Mouse (Mus musculus): ENCODE results near the gene Rbms1.
A peak's percentile ranks its signal among the peaks of the same experiment; 100 is the strongest.

Gene Rbms1

DNA sequence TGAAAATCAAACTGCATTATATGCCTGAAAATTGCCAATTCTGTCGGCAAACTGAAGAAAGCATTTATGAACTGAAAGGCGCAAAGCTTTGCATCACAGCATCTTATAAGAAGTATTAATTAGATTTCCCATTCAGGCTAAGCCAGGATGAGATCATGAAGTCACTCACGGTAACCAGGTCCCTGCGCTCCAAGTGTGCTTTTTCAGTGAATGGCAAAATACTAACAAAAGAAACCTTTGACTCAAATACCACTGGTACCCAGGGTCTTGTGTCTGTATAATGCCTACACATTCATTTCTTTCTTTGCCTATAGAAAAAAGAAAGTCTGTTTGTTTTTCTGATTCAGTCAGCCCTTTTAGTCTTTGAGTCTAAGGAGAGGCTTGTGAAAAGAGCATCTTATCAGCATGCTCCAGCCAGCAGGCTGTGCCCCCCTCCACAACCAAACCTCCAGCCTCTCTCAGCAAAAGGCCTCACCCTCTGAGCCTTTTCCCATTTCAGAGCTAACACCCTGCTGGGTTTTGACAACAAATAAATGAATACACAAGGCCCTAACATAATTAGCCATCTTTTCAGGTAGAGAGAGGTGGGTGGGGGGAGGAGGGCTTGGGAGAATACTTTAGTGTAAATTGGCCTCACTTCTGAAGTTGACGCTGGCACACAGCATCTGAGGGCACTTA is 83.7 kb downstream of the Rbms1 start:
- DNase-seq (ENCODE audit: low spot score in 2 of 2): no peak

DNA sequence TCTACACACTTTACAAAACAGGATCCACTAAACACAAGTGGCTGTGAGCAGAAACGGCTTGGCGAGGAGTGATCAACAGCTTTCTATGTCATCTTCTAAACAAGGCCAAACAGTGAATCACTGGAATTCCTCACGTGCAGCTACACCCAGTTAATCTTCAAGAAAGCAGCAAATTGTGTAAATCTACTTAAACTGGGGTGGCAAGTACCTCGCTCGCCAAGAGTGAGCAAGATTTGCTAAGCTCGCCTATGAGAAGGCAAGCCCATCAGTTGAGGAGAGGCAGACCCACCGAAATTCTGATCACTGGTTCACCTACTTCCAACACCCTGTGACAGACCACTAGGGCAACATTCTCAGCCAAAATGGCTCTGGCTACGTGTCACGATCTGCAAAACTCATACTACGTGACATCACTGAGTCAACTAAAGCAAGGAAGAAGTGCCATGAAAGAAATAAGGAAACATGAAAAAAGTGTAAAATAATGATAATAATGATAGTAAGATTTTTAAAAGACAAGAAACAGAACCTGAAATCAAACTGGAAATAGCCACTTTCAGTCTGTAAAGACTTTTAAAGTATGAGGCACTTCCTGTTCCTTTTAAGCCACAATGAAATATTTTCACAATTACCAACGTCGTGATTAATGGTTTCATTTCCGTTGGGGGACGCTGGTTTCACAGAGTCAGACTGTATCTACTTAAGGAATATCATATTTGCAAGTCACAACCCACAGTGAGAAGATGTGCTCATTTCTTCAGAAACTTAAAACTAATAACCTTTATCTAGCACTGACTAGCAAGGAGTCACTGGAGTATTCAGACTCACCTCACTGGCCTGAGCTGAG is 85.2 kb downstream of the Rbms1 start:
- no peak for DNase-seq (ENCODE audit: low spot score in 2 of 2)

DNA sequence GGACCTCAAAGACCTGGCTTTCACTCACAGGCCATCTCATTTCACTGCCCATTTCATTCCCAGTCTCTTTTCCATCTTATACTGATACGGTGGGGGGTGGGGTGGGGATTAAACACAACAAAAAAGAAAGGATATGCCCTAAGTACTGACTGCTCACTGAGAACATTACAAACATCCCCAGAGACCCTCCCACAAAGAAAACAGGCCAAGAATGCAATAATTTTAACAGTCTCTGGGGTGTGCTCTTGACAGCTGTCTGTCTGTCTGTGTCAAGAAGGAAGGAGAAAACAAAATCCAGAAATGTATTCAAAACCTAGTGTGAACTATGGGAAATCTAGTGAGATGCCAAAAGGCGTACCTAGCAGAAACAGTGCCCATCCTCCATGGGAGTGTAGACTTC is 86.1 kb downstream of the Rbms1 start:
- no peak for DNase-seq (ENCODE audit: low spot score in 2 of 2)

DNA sequence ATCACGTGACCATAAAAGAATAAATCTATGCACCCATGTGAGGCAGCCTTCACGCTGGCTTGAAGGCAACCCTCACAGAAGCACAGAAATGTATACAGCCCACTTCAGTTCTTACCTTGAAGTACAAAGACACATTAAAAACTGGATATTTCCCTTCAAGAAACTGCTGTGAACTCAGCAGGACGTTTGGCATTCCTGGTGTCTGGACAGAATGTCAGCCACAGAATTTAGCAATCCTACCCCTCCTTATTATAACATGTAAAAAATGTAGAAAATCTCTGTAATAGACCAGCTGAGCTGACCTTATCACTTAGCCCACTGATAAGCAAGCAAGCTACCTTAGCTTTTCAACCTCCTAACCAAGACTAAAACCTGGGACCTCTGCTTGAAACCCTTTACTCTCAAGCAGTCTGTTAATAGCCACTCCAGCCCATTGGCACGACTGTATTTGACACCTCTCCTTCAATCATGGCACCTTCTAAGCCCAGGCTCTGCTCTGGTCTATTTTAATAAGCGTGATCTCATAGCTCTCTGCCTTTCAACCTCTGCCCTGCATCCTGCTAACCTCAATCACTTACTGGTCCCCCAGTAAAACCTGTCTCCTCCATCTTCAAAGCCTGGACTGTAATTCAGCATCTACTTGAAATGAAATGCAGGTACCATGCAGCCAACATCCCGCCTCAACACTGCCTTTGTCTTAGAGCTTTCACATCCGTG is 90.7 kb downstream of the Rbms1 start:
- no peak for DNase-seq (ENCODE audit: low spot score in 2 of 2)

DNA sequence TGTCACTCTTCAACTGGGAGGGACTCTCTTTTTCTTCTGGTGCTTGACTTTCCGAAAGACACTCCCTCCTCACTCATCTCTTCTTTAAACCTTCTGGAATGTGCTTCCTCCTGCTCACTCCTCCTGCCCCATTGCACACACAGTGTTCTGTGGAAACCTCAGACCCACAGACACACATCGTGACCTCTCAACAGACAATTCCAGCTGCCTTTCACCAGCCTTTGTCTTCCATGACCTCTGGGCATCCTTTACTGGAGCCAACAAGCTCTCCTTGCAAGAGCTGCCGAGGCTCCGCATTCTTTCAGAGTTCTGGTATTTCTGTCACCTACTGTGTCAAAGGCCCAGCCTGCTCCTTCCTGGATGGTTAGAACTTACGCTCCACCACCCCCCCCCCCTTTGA is 92.0 kb downstream of the Rbms1 start:
- DNase-seq (ENCODE audit: low spot score in 2 of 2): no peak

DNA sequence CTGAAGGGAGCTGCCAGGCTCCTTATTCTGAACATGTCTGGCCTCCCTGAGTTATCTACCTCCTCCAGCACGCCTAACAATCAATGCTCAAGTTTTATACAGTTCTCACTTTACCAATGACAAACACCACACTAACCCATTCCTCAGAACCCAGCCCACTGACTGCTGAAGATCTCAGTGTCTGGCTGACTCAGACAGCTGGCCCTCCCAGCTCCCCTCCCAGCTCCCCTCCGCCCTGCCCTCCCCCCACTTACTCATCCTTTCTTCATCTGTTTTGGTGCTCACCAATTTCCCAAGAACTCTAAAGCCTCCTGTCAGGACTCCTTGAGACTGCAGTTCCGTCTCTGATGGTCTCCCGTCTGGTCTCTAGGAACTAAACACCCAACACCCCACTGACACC is 92.5 kb downstream of the Rbms1 start:
- DNase-seq (ENCODE audit: low spot score in 2 of 2): no peak

DNA sequence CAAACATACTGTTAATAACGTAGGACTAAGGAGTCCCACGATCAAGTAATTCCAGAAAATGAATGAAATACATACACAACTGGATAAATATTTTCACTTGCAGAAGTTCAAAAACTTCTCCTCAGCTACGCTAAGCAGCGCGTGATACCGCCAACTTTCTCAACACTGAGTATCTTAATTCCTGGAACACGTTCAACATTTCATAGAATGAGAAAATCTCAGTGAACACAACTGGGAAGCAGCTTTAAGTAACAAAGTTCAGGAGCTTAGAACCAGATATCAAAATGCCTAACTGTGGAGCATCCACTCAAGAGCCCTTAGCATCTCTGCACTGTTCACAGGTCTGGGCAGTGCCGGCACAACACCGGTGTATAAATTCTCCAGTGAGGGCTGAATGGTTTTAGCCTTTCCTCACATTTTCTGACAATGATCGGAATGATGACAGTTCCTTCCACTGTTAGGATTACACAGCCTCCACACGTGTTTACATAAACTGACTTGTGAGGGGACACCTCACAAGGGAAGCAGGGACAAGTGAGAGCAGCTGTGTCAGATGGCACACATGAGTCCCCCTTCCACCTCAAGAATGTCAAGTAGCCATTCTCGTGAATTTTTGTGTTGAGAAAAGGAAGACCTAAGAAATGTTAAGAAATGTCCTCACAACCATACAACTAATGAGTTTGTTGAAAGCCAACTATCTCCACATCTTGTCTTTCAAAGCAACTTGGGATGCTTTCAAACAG is 93.8 kb downstream of the Rbms1 start:
- no peak for DNase-seq (ENCODE audit: low spot score in 2 of 2)

DNA sequence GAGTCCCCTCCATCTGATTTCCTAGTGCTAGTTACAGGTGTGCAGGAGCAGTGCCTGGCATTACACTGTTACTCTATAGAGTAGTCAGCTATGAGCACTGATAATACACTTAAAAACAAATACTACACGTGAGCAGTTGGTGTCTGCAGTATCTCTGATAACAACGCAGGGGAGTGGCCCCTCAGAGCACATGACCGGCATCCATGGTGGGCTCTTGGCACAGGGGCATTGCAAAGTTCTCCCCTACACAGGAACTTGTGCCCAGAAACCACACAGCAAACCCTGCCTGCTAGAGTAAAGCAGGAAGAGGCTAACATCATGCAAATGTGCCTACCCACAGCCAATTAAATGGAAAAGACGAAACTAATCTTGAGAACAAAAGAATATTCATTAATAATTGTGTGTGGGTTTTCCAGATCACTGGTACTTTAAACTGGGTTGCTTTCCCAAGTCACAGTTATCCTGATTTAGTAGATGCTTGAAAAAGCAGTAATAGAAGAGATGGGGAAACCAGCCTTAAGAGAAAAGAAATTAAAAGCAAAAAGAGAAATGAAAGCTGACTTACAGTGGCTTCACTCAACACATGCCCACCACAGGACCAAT is 94.8 kb downstream of the Rbms1 start:
- no peak for DNase-seq (ENCODE audit: low spot score in 2 of 2)

DNA sequence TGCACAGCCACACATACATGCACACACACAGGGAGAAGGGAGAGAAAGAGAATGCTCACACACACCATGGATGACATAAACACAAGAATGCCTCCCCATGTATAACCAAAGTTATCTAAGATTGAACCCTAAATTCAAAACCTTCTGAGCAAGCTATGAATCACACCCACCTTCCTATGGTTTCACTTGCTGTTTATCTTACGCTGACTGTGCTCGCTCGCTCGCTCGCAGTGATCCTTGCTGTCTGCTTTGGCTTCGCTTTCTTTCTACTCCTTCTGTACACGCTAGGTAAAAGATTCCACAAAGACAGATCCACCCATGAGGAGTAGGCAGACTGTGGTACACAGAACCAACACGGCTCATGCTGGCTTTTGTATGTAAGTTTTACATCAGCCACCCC is 95.7 kb downstream of the Rbms1 start:
- no peak for DNase-seq (ENCODE audit: low spot score in 2 of 2)

DNA sequence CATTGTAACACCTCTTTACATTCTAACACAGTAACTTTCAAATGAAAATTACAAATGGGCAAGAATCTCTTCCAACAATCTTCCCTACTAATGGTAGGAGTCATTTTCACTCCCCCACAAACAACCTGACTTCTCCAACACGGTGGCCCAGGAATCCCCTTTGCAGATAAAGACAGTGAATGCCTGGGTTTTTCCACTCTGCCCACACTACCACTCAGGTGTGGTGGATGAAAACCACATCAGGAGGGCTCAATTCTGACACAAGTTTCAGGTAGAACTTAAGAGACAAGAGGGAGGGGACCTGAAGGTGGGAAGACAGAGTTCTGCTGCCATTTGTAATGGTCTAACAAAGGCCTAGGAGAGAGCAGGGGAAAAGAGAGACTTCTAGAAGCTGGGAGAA is 97.1 kb downstream of the Rbms1 start:
- no peak for DNase-seq (ENCODE audit: low spot score in 2 of 2)

DNA sequence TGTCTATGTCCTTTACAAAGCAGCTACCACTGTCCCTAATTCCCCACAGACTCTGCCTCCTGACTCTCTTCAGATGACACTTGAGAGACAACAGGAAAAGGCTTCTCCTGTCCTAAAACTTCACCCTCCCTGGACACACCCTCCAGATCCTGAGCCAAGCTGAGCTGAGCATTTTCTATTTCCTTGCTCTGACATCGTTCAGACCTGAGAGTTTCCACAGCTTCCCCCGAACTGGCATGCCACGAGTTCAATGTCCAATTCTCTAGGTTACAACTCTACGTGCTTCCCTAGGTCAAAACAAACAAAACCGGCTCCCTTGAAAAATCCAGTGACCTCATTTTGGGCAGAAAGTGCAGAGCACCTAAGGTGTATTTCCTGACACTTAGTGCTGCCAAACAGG is 98.0 kb downstream of the Rbms1 start:
- no peak for DNase-seq (ENCODE audit: low spot score in 2 of 2)

DNA sequence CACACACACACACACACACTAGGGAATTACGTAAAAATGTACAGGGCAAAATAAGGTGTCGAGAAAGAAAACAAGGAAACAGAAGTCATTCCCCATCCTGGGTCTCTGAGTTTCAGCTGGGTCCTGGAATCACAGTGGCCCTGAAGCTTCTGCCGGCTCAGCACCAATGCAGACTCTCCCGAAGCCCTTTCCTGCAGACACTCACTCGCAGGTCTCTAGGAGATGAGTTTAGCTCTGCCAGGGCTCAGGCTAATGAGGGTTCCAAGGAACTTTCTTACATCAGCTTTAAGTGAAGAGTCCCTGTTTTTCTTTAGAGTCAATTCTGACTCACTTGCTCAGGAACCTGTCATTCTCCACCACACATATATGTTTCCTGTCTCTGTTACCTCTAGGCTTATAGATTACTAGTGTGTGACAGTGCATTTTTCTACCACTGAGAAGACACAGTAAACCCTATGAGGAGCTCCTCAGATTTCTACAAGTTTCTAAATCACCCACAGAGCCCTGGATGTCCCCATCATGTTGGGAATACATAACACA is 98.7 kb downstream of the Rbms1 start:
- DNase-seq (ENCODE audit: low spot score in 2 of 2): no peak

DNA sequence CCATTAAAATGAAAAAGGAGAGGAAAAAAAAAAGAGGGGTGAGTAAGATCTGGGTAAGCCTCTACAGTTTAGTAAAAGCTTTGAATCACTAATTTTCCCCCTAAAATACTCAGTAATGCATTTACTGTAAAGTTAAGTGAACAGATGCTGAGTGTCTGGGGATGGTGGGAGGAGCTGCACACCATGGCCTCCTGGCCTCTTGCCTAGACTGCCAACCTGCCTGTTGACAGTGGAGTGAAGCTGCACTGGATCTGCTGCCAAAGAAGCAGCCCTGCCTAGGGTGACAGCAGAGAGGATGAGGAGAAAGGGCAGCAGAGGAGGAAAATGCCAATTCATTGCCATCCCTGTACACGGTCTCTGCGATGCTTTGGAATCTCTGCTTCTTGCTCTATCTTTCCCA is 99.2 kb downstream of the Rbms1 start:
- peak; percentile 60 to 67 for DNase-seq (ENCODE audit: low spot score in 2 of 2)

DNA sequence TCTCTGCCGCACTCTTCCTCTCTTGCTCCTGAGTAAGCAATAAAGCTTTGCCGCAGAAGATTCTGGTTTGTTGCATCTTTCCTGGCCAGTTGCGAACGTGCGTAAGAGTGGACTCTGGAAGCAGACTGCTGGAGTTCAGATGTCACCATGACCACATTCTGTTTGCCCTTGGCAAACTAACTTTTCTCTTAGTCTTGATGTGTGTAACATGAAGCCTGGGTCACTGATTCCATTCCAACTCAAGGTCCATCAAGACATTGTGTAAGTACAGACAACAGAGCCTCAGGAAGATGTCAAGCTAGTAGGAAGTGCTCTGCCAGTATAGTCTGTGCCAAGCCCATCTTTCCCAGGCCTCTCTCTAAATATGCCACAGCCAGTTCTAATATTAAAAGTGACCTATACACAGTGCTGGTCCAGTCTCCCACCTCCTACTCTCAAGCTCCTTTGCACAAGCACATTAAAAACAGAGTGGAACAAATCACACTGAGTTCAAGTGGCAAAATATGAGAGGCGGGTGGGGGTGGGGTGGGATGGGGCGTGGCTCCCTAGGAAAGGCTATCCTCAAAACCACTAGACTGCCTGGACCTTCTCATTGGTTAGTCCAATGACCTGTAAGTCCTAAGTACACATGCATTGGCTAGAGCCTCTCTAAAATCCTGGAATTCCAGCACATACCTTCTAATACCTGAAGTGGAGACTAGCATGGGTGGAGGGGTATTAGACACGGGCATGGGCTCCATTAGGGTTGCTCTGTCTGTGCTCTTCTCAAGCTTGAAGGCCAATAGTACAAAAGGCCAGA is 99.9 kb downstream of the Rbms1 start:
- no peak for DNase-seq (ENCODE audit: low spot score in 2 of 2)

DNA sequence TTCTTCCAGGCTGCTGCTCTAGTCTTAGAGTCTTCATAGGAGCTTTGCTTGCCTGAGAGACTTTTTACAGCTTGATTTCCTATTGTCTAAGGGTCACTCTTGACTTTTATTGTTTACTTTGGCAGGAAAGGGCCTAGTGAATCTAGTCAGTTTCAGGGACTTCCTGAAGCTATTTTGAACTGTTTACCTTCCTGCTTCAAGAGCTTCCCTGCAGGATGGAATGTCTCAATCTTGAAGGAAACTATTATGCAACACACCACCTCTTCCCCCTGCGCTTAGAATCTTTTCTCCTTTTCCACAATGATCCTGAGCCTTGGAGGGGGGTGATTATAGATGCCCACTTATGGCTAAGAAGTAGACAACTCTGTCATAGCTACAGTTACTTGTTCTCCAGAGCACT is 104.9 kb downstream of the Rbms1 start:
- no peak for DNase-seq (ENCODE audit: low spot score in 2 of 2)

DNA sequence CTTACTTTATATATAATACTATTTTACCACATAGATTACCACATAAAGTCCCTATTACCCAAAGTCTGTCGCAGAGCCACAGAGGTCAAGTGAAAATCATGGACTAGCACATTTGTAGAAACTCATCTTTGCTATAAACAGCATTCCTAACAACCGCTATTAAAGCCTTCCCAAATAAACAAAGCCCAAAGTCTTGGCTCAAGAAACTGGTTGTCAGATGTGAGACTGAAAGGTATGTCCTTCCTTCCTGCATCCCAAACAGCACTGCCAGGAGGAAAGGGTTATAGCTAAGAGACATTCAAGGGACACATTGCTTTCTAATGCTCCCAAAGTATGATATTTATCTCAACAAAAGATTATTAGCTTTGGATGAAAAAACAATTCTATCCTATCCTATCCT is 106.9 kb downstream of the Rbms1 start:
- no peak for DNase-seq (ENCODE audit: low spot score in 2 of 2)

DNA sequence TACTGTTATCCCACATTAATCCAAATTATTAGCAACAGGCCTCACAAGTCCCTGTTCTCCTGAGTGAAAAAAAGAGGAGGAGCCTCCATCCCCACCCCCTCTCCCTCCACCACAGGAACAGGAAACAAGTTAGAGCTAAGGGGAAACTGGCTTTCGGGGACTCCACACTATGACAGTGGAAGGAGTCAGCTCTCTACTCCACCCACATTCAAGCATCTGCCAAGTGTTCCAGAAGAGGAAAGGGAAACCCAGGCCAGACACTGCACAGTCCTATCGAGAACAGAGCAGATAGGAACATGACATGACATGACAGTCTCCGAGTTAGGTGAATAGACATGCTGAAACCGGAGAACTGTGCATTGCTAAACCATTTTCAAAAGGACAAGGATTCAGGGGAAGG is 108.0 kb downstream of the Rbms1 start:
- DNase-seq (ENCODE audit: low spot score in 2 of 2): peak; percentile 26 to 41

DNA sequence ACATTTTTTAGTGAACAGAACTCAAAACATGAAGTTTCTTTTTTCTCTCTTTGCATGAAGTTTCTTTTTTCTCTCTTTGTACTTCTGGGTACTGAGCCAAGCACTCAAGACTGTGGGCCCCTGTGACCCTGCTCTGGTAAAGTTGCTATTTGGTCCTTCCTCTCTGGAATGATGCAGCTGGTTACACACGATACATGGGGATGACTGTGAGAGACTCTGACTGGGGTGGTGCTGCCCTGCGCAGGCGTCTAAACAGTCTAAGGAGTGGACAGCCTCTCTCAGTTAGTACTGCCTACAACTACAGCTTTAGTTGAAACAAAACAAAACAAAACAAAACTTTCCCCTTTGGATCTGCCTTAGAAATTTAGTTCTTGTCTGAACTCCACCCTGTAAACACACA is 111.1 kb downstream of the Rbms1 start:
- no peak for DNase-seq (ENCODE audit: low spot score in 2 of 2)

DNA sequence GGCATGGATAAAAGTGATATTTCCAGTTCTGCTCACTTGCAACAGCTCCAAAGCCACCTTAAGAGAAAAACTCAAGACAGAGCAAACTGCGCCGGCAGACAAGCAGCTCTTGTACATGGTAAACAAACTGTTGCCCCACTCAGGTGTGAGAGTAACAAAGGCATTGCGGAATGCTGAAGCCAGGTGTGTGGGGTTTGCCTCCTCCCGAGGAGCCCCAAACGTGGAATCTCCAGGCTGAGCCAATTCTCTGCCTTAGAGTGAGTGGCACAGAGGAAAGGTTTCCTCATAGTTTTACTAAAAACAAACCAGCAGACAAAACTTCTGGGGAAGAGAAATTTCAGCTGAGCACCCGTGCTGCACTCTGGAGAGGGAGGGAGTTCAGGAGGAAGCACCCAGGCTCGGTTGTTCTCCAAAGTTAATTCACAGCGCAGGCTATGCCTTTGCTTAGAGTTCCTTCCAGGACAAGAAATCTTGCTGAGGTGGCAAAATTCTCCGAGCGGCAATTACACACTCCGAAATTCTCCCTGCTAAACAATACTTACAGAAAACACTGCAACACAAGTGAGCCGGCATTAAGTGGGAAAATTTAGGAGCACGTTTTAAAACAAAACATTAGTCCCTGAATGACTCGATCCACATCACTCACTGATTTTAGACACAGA is 111.8 kb downstream of the Rbms1 start:
- DNase-seq (ENCODE audit: low spot score in 2 of 2): no peak

DNA sequence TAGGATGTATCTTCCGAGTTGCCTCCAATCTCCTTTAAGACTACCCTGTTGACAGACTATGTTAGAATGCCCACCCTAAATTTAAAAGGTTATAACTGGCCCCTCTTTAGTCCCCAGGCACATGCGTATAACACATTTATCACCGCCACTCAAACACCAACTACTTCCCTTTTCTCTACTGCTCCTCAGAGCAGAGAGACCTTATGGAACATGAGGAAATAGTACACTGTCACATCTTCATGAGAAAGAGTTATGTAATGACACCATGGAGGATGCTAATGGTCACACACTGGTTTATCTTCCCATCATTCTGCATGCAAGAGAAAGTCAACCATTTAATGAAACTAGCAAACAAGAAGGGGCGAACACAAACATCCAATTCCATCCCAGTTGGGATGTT is 114.5 kb downstream of the Rbms1 start:
- DNase-seq (ENCODE audit: low spot score in 2 of 2): no peak
